20 mouse cellular contexts compared by ENCODE assay signal in the genomic region with DNA sequence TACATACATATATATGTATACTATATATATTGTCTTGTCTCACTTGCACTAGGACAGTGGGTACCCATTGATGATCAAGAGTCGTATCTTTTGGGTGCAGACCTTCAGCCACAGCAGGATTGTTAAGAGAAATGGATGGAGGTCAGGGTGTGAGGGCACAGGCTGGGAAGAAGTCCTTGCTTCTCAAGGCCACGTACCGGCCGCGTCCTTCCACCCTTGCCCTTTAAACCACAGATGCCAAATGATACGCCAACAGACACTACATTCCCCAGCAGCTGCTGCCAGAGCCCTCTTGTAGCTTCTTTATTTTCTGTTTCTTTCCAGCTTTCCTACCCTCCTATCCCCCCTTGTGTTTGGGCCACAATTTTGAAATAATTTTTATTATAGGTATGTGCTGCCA. TPM values are rescaled to one million over a fixed set of nuclear protein-coding genes. Genes with fewer than 3 reads are reported as not detected.
DNase-seq lines count a peak whose midpoint lies in the region; ATAC-seq lines count a peak whose summit lies in the region.
"Had no signal": no experiment of that assay in that cellular context is flagged by ENCODE, and none has a peak within 500 bp of the region (broad histone marks: within the 10 kb centered on the region; RNA-seq: fewer than 3 reads in every experiment).

No protein-coding gene starts in this region.

- H3K27me3 ChIP-seq in neural tube, embryonic 13.5 days, result no peaks in the 10 kb centered on the region
- no peaks in the 10 kb centered on the region for H3K27me3 ChIP-seq in neural tube, embryonic 15.5 days (replicated peaks)
- H3K27me3 ChIP-seq: embryonic facial prominence, embryonic 15.5 days; forebrain, embryonic 15.5 days; heart, embryonic 15.5 days; hindbrain, embryonic 15.5 days had no signal

- peak overlapping the region; percentile 67; the same call in 1 of the 2 replicates for H3K27ac ChIP-seq in neural tube, embryonic 13.5 days (replicated peaks)
- no peak overlapping the region for H3K27ac ChIP-seq in neural tube, embryonic 15.5 days (replicated peaks)
- H3K27ac ChIP-seq: embryonic facial prominence, embryonic 15.5 days; forebrain, embryonic 15.5 days; heart, embryonic 10.5 days; heart, embryonic 15.5 days; hindbrain, embryonic 15.5 days had no signal

- peaks cover 53% of the 10 kb centered on the region for H3K4me1 ChIP-seq in neural tube, embryonic 13.5 days (replicated peaks)
- peaks cover 34% of the 10 kb centered on the region for H3K4me1 ChIP-seq in neural tube, embryonic 15.5 days

- no peak for ATAC-seq in neural tube, embryonic 13.5 days (ENCODE audit: low read depth)
- ATAC-seq in neural tube, embryonic 15.5 days (ENCODE audit: low FRiP score), result no peak
- ATAC-seq in erythroid progenitor cell, adult 5-6 weeks (replicated peaks; ENCODE audit: low FRiP score, poor library complexity, severe bottlenecking), result no peak
- ATAC-seq: CD4-positive, CD25-positive, alpha-beta regulatory T cell, adult 4 months had no signal

- no peak overlapping the region for H3K4me3 ChIP-seq in neural tube, embryonic 13.5 days
- no peak overlapping the region for H3K4me3 ChIP-seq in neural tube, embryonic 15.5 days (replicated peaks)
- H3K4me3 ChIP-seq: embryonic facial prominence, embryonic 15.5 days; erythroblast, embryonic 14.5 days; forebrain, embryonic 15.5 days; heart, embryonic 10.5 days; heart, embryonic 15.5 days; hindbrain, embryonic 15.5 days had no signal

- WGBS in neural tube, embryonic 13.5 days, result 87% methylated on average over 6 of the region's 6 CpGs
- 91% methylated on average over 6 of the region's 6 CpGs for WGBS in neural tube, embryonic 15.5 days

- no peak overlapping the region for H3K9ac ChIP-seq in neural tube, embryonic 13.5 days
- no peak overlapping the region for H3K9ac ChIP-seq in neural tube, embryonic 15.5 days (replicated peaks)
- H3K9ac ChIP-seq: embryonic facial prominence, embryonic 15.5 days; forebrain, embryonic 15.5 days; heart, embryonic 15.5 days; hindbrain, embryonic 15.5 days had no signal

- peak; percentile 77 for DNase-seq in adrenal gland, adult 2 months
- peak; percentile 45 for DNase-seq in adrenal gland, postnatal 10 days
- DNase-seq in testis, postnatal 14 days (ENCODE audit: low spot score), result no peak
- DNase-seq: B cell, adult 2 months; cerebellum, adult 2 months; cerebellum, postnatal 10 days; gastrocnemius, postnatal 36 days; heart, adult 18-20 months; heart, postnatal 14 days had no signal

- peaks cover 25% of the 10 kb centered on the region for H3K36me3 ChIP-seq in neural tube, embryonic 13.5 days
- H3K36me3 ChIP-seq in neural tube, embryonic 15.5 days, result 0 out of 2 replicates have a peak, but pooled peaks cover 8% of the 10 kb centered on the region
- H3K36me3 ChIP-seq: G1E; heart, embryonic 15.5 days had no signal

- H3K9me3 ChIP-seq in neural tube, embryonic 13.5 days, result no peaks in the 10 kb centered on the region
- H3K9me3 ChIP-seq in neural tube, embryonic 15.5 days (replicated peaks), result no peaks in the 10 kb centered on the region
- H3K9me3 ChIP-seq: embryonic facial prominence, embryonic 15.5 days; forebrain, embryonic 15.5 days; G1E; heart, embryonic 10.5 days; heart, embryonic 15.5 days; hindbrain, embryonic 15.5 days had no signal

- no peak overlapping the region for H3K4me2 ChIP-seq in neural tube, embryonic 13.5 days
- no peak overlapping the region for H3K4me2 ChIP-seq in neural tube, embryonic 15.5 days
- H3K4me2 ChIP-seq: embryonic facial prominence, embryonic 15.5 days; forebrain, embryonic 15.5 days; heart, embryonic 15.5 days; hindbrain, embryonic 15.5 days had no signal

RNA-seq across cellular contexts. Expression of a gene that starts 51.5 kb away (rescaled TPM):
- polyA plus RNA-seq in neural tube, embryonic 13.5 days (2015; fragmentation: Nextera tagmentation; extraction: Ambion mirVana), result 0.45 and 0.74 TPM in 2 replicates
- polyA plus RNA-seq in neural tube, embryonic 15.5 days (2015; fragmentation: Nextera tagmentation; extraction: Ambion mirVana), result 2.6 and 3.3 TPM in 2 replicates
- 10 to 100 TPM; 31.1 to 40.9 TPM for total RNA-seq in adrenal gland, adult 2 months (2021)
- polyA plus RNA-seq in adrenal gland, adult 2 months (2012; rRNA removed), result 25.1 and 27.4 TPM in 2 replicates
- 10 to 100 TPM; 17.6 to 29.1 TPM for total RNA-seq in adrenal gland, postnatal 10 days (2021)
- 0.36 TPM in 1 of 2 replicates, not detected in the other for total RNA-seq in erythroid progenitor cell, adult 5-6 weeks (2015; ENCODE audit: low replicate concordance)
- total RNA-seq in erythroid progenitor cell, adult 5-6 weeks (2017; ENCODE audit: low replicate concordance), result 0.51 TPM in 1 of 2 replicates, not detected in the other
- total RNA-seq: G1E had no signal
- polyA plus RNA-seq: erythroblast, embryonic 14.5 days; G1E had no signal

Comparison
In these comparisons a context has a peak if more than half of its experiments do, and no peak if none do; other contexts are left out.
1. RNA of a gene that starts 51.5 kb away (total RNA-seq): 31.1 to 40.9 TPM in adrenal gland, adult 2 months and 17.6 to 29.1 TPM in adrenal gland, postnatal 10 days; 0.36 to 0.51 TPM in erythroid progenitor cell, adult 5-6 weeks; every median in the first group is over 10 times any median in the second.